Mouse (Mus musculus): ENCODE data around the gene Mobp.
"Not testable (repeated sequence)": the region's sequence is repeated elsewhere in the genome, so short reads cannot be mapped to it uniquely, and the experiment has no call there.

Mobp gene

DNA sequence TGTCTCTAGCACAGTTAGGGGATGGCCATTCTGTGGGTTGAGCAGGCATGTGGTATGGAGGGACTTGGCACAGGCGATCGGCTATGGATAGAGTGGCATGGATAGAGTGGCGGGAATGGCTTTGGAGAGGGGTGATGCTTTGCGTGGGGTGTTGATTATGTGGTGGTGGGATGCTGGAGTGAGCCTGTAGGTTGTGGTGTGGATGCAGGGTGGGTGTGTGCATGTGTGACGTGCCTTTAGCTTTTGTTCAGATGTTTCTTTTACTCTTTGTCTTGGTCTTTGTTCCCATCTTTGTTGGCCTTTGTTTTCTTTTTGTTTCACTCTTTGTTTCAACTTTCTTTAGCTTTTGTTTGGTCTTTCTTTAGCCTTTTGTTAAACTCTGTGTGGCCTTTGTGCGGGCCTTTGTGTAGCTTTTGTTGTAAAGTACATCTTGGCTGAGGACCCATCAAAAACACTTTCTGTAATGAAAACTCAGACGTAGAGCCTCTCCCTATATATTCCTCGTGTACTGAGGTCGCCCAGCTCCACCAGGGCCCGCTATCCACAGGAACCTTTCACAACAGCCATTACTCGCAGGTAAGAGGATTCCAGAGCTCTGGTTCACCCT, at the start of gene Mobp:
TSS of gene Mobp (plus strand) at position 486 of the 607 bp plus-strand sequence.
- DNase-seq (ENCODE audit: low spot score in 2 of 2): peak; percentile 24 to 51

DNA sequence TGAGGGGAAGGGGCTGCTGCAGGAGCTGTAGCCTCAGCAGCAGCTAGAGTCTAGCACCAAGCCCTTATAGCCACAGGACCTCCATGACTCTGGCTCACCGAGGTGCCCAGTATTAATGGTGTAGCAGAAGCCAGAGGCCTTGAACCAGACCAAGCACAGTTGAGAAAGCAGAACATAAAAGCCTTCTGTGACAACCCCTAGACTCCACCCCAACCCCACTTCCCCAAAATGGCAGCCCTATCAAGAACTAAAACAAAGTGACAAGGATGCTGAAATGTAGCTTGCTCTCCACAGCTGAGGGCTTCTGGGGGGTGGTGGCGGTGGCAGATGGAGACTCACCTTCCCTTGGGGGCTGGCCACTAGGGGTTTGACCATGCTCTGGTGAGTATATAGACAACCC, 48.3 kb upstream of the Mobp start:
- DNase-seq (ENCODE audit: low spot score in 2 of 2): no peak

DNA sequence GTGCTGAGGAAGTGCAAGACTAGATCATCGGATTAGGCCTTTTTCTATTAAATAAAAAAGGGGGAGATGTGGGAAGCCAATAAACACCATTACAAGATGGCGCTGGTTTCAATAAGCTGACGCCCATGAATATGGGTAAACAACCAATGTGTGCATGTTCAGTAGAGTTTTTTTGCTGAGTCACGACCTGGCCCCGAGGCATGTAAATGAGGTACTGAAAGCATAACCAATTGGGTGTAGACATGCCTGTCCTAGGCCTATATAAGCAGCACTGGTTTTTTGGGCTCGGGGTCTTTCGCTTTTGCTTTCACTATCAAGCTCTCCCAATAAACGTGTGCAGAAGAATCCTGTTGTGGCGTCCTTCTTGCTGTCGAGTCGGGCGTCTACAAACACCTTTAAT, 40.6 kb upstream of the Mobp start:
- not testable (repeated sequence) for DNase-seq (ENCODE audit: low spot score in 2 of 2)

DNA sequence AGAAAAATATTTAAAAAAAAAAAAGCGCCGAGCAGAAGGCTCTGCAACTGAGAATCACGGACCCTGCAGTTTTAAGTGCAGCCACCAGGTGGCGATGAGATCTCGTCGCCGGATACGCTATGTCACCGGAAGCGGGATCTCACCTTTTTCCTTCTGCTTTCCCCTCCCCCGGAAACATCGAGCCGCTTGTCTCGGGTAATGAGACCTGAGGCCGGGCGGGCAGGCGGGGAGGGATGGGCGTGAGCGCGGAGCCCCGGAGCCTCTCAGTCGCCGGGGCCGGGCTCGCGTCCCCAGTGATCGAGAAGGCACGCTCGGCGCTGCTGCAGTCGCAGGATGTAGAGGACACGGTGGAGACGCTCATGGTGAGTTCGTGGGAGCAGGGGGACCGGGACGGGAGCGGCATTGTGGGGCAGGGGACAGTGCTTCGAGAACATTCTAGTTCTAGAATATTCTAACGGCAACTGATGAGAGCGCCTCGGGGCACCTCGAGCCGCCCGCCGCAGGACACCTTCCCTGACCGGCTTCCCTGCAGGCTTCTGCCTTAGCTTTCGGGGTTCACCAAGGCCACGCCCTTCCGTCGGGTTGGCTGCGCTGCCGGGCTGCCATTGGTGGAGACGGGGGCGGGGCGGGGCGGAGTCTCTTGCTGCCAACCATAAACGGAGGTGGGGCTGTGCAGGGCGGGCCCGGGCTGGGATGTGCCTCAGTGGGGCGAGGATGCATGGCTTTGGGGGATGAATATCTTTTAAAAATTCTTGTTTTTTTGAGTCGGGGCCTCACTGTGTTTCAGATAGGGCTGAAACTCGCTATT, 39.1 kb upstream of the Mobp start, which contains the start of gene Slc25a38:
TSS of gene Slc25a38 (plus strand) at position 164 of the 808 bp plus-strand sequence.
- DNase-seq (ENCODE audit: low spot score in 2 of 2): peak; percentile 85 to 96

DNA sequence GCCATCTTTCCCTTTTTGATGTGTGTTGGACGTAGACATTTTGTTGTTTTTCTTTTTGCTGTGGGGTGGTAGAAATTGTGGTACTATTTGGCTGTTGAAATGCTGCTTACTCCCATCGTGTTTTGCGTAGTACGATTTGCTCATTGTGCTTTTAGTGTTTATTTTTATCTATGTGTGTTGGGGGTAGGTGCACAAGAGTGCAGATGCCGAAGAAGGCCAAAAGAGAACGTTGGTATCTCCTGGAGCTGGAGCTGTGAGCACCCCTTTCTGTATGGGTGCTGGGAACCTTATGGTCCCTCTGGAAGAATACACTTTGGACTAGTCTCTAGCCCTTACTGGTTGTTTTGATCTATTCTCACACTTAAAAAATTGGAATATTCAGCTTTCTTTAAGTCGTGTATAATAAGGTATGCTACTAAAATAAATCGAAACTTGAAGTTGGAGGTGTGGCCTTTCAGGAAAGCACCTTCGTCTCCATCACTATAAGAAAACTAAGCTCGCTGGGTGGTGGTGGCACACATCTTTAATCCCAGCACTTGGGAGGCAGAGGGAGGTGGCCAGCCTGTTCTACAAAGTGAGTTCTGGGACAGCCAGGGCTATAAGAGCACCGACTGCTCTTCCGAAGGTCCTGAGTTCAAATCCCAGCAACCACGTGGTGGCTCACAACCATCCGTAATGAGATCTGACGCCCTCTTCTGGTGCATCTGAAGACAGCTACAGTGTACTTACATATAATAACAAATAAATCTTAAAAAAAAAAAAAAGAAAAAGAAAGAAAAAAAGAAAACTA, 38.2 kb upstream of the Mobp start:
- DNase-seq (ENCODE audit: low spot score in 2 of 2): no peak

DNA sequence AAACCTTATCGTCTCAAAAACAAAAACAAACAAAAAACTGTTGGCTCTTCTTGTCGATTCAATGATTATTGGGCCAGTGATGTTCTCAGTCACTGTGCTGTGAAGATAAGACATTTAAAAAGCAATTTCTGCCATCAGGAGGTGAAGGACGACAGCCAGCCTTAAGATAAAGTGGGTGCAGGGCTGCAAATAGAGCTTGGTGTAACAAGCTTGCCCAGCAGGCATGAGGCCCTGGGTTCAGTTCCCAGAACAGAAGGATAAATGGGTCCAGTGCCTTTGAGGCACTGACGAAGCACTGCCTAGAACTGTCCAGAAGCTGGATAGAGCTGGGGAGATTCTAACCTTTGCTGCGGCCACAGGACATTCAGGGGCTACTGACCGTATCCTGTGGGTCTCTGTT, 37.0 kb upstream of the Mobp start:
- DNase-seq (ENCODE audit: low spot score in 2 of 2): no peak

DNA sequence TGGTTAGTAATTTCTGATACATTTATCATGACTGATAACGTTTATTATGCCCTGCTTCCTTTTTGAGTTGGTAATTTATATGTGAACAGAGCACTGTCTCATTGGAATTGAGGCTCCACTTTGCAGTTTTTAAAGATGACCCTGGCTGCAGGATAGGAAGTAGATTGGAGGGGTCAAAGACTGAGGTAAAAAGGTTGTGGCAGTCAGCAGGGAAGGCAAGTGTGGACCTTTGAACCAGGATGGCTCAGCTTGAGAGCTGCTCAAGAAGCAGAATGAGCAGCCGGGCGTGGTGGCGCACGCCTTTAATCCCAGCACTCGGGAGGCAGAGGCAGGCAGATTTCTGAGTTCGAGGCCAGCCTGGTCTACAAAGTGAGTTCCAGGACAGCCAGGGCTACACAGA, 36.1 kb upstream of the Mobp start:
- DNase-seq (ENCODE audit: low spot score in 2 of 2): no peak

DNA sequence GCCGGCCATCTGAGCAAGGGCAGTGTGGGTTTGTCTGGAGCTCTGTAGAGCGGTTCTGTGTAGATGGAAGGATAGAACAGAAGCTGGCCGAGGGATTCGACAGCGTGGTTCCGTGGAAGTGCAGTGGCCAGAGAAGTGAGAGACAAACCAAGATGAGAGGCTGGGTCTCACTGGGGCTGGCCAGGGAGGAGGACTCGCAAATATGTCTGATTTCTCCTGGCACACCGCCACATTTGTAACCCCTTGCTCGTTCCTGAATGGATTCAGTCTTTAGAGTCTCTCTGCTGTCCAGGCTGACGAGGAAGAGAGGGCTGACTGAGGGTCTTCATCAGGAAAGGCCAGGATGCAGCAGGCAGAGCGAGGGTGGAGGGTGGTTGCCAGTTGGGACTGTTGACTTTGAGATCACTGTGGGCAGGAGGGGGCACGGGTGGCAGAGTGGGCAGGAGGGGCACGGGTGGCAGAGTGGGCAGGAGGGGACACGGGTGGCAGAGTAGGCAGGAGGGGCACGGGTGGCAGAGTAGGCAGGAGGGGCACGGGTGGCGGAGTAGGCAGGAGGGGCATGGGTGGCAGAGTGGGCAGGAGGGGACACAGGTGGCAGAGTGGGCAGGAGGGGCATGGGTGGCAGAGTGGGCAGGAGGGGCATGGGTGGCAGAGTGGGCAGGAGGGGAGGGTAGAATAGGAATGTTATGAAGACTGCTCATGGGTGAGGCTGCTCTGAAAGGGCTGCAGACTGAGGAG, 35.3 kb upstream of the Mobp start:
- DNase-seq (ENCODE audit: low spot score in 2 of 2): no peak

DNA sequence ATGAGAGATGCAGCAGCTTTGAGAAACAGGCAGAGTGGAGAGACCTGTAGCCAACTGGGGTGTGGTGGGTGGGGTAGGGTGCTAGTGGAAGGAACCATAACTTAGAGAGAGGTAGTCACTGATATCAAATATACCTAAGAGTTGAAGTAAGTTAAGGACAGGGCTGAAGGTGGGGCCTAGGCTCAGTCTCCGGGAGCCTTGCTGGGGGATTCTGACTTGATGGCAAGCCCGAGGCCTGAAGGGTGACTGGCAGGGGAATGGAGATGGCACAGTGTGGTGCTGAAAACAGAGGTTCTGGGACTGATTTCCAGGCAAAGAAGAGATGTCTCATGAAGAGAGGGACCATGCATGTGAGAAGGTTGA, 34.7 kb upstream of the Mobp start:
- no peak for DNase-seq (ENCODE audit: low spot score in 2 of 2)

DNA sequence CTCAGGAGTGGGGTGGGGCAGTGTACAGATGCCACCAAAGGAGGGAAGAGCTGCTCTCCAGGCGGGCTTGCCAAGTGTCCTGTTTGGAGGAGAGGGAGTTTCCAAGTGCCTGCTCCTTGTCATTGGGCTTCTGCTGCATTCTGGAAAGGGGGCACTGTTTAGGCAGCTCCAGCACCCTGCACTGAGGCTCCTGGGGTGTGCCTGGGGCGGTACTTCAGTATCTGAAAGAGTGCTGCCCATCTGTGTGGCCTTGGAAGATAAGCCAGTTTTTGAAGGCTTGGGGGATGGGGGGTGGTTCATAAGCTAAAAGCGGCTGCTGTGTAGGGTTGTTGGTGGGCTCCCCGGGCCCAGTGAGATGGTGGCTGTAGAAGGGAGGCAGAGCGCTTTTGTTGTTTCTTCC, 33.9 kb upstream of the Mobp start:
- no peak for DNase-seq (ENCODE audit: low spot score in 2 of 2)

DNA sequence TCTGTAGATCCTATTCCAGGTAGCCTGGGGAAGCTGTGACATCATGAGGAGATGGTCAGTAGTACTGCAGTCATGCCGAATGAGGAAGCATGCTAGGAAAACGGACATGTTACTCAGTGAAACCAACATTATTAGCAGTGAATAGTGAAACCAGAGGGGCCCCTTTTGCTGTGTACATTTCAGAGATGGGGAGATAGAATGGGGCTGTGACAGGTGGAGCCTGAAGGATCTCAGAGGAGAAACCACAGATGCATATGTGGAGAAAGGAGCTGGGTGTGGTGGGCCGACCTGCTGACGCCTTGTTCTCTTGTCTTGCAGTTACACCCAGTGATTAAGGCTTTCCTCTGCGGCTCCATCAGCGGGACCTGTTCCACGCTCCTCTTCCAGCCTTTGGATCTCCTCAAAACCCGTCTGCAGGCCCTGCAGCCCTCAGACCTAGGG, 33.3 kb upstream of the Mobp start:
- DNase-seq (ENCODE audit: low spot score in 2 of 2): no peak

DNA sequence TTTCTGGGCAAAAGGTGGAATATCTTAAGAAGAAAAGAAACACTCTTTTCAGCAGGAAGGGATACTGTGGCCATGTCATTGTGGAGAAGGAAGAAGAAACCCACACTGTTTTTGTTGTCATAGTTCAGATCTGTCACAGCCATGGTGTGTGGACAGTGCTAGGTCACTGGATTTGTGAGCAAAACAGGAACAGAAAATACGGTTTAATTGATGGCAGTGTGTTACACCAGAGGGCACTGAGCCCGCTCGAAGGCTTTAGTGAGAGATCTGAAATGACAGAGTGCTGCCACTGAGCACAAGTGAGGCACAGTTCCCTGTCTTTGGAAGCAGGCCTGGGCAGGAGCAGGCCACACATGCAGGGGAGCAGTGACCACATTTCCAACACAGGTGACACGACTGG, 31.3 kb upstream of the Mobp start:
- no peak for DNase-seq (ENCODE audit: low spot score in 2 of 2)

DNA sequence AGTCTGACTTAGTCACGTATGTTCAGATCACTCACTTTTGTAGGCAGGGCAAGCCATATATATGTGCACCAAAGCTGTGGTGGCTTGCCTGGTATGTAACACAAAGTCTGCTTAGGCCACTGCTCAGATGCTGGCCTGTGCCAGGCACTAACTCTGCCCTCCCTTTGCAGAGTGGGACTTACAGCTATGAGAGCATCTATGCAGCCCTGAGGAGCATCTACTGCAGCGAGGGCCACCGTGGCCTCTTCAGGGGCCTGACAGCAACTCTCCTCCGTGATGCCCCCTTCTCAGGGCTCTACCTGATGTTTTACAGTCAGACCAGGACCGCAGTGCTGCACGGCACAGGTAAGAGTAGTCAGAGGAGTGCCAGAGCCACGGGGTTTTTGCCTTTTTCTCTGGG, 29.0 kb upstream of the Mobp start:
- no peak for DNase-seq (ENCODE audit: low spot score in 2 of 2)

DNA sequence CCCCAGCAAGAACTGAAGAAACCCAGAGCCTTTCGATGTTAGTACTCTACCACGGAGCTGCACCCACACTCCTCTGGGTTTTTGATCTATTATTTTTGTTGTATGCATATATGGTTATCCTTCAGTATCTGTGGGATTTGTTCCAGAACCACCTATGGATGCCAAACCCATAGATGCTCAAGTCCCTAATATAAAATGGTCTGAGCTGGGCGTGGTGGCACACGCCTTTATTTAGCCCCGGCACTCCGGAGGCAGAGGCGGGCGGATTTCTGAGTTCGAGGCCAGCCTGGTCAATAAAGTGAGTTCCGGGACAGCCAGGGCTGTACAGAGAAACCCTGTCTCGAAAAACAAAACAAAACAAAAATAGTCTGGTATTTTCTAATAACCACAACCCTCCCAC, 22.6 kb upstream of the Mobp start:
- no peak for DNase-seq (ENCODE audit: low spot score in 2 of 2)

DNA sequence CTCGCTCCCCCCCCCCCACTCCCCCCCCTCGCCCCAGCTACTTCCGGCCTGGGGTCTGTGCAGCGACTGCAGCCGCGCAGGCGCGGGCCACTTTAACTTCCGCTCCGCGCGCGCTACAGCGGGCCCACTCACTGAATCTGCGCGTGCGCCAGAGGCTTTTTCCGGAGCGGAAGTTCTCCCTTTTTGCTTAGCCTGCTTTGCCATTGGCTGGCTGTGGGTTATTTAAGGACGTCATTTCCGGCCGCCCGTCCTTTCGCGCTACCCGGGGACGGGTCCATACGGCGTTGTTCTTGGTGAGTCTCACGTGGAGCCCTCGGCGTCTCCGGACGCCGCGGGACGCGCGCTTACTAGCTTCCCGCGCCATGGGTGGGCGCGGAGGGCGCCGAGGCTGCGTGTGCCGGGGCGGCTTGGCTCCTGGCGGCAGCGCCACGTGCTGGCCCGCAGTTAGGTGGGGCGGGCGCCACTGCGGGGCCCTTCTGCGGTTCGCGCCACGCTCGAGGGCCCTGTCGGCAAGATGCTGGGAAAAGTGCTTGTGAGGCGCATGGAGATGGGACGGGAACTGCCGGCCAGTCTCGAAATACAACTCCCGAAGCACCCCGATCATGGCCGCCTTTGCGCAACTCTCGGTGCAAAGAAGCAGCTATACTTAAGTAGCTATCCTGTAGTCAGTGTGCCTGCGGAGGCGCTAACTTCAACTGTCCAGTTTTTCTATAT, 21.8 kb upstream of the Mobp start, which contains the start of gene Rpsa:
TSS of gene Rpsa (plus strand) at position 152 of the 714 bp plus-strand sequence.
- peak; percentile 94 to 97 for DNase-seq (ENCODE audit: low spot score in 2 of 2)

DNA sequence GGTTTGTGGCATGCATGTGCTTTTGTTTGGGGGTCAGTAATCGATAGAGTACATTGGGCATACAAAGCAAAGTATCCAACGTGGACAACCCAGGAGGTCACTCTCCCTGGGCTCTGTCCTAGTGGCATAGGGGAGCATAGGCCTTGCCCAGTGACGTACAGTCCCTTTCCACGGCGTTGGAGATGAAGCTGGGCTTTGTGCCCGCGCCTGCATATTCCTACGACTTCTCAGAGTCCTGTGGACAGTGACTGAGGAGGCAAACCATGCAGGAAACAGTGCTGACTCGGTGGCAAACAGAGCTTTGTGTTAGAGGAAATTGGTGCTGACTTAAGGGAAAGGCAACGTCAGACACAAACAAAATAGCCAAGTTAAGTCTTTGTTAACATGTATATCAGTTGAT, 20.2 kb upstream of the Mobp start:
- DNase-seq (ENCODE audit: low spot score in 2 of 2): no peak

DNA sequence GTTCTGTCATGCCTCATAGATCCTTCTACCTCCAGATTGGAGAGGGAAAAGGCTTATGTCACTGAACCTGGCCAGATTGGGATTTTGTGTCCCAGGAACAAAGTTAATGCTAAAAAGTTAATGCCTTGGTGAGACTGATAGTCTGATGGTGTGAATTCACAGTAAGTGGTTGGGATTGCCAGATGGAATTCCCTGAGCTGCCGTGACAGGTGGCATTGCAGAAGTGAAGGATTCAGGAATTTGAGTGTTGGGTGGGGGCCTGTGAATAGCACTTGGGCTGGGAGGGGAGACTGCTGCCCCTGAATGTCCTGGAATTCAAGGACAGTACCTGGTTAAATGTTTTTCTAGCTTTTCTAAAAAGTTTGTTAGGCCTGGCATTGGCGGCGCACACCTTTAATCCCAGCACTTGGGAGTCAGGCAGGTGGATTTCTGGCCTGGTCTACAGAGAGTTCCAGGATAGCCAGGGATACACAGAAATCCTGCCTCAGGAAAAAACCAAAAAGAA, 17.7 kb upstream of the Mobp start:
- DNase-seq (ENCODE audit: low spot score in 2 of 2): no peak

DNA sequence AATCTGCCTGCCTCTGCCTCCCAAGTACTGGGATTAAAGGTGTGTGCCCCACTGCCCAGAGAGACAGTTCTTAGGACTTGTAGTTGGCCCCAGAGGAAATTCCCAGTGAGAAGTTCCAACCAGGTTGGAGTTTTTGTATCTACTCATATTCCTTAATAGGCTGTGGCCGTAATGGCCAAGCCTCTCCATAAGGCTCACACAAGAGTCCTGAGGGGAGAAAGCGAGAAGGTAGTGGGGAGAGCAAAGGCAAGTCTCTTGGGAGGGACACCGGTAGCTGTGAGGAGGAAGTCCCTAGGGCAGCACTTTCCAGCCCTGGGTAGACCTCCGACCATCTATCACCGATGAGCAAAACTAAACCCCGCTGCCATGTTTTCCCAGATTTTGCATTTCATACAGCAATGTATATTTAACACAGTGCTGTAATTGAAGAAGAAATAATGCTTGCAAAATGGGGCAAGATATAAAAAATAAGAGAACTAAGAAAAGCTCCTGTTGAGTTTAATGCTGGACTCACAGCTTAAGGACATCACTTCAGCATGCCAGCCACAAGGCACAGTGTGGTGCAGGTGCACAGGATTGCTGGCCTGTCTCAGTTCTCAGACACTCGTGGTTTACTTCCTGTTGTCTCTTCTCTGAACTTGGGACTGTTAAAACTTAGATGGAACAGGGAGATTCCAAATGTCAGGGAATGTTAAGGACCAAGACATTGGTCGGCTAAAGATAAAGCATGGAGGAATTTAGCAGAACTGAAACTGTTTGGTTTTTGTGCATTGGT, 16.3 kb upstream of the Mobp start:
- no peak for DNase-seq (ENCODE audit: low spot score in 2 of 2)

DNA sequence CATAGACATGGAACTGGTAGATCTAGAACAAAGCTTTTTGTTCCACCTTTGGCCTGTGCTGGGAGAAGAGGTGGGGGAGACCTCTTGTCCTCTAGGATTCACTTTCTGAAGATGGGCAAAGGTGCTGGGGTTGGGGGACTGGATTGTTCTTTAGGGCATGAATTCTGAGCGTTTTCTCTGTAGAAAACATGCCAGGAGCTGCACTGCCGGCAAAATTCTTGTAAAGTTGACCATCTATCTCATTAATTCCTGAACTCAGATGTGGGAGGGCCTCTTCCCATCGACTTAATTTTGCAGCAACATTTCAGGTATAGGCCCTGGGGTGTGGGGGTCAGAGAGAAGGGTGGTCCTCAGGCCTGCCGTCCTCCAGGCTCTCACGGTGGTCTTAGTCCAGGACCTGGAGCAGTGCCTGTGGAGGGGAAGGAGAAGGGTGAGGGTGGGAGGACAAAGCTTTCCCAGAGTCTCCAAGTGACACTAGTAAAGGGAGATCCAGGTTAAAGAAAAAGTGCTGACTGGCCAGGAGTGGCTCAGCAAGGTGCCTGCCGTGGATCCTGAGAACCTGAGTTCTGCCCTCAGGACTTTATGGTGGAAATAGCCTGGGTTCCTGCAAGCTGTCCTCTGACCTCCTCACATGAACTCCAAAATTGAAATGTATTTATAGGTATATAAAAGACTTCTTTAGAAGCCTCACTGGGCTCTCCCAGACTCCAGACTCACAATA, 15.6 kb upstream of the Mobp start:
- DNase-seq (ENCODE audit: low spot score in 2 of 2): no peak

Data from left cerebral cortex, adult 9 months (tissue).